Mouse (Mus musculus): ENCODE measurements around the gene Tspoap1. TPM values are rescaled to one million over a fixed set of nuclear protein-coding genes. Genes with fewer than 3 reads are reported as not detected.
A peak's percentile ranks its signal among the peaks of the same experiment; 100 is the strongest.

Gene Tspoap1
- polyA plus RNA-seq, 1 experiment from 2014 or later, result 1.2 TPM

- Histone ChIP-seq H3K36me3 (ENCODE audit: control insufficient read depth, insufficient read depth) (no peaks in the 10 kb centered on the region), H3K4me3 (ENCODE audit: low read length) (no peak overlapping the region), H3K27ac (ENCODE audit: low read length) (peak overlapping the region; percentile 78), H3K27me3 (ENCODE audit: control insufficient read depth, insufficient read depth, low read length) (no peaks in the 10 kb centered on the region), H3K9ac (ENCODE audit: low read length) (peak overlapping the region; percentile 51; the same call in 1 of the 2 replicates), H3K4me2 (ENCODE audit: low read depth, low read length) (peak overlapping the region; percentile 36), H3K4me1 (ENCODE audit: control insufficient read depth, insufficient read depth, low read length) (peaks cover 16% of the 10 kb centered on the region), H3K9me3 (replicated peaks; ENCODE audit: control insufficient read depth, low read length) (no peaks in the 10 kb centered on the region)
- 11% methylated on average over 6 of the region's 6 CpGs for WGBS
- peak; percentile 51 for ATAC-seq (replicated peaks; ENCODE audit: extremely low read depth, insufficient read depth, low FRiP score)
Measured at GRCm38 (mm10) chr11:87725964-87726562, 34.3 kb upstream of the Tspoap1 start.

- peak overlapping the region; percentile 78 for H3K27ac ChIP-seq (ENCODE audit: low read length)
- H3K27me3 ChIP-seq (ENCODE audit: control insufficient read depth, insufficient read depth, low read length), result no peaks in the 10 kb centered on the region
- ATAC-seq (replicated peaks; ENCODE audit: extremely low read depth, insufficient read depth, low FRiP score), result no peak
- no peak overlapping the region for H3K4me3 ChIP-seq (ENCODE audit: low read length)
- no peaks in the 10 kb centered on the region for H3K9me3 ChIP-seq (replicated peaks; ENCODE audit: control insufficient read depth, low read length)
- no peaks in the 10 kb centered on the region for H3K36me3 ChIP-seq (ENCODE audit: control insufficient read depth, insufficient read depth)
- H3K4me2 ChIP-seq (ENCODE audit: low read depth, low read length), result no peak overlapping the region
- 71% methylated on average over 11 of the region's 11 CpGs for WGBS
- H3K4me1 ChIP-seq (ENCODE audit: control insufficient read depth, insufficient read depth, low read length), result peaks cover 16% of the 10 kb centered on the region
- no peak overlapping the region; the same call in 1 of the 2 replicates for H3K9ac ChIP-seq (ENCODE audit: low read length)
Measured at GRCm38 (mm10) chr11:87727021-87727420, 33.3 kb upstream of the Tspoap1 start.

GRCm38 (mm10) chr11:87727471-87727870 lies 32.9 kb upstream of the Tspoap1 start:
- Histone ChIP-seq H3K4me1 (ENCODE audit: control insufficient read depth, insufficient read depth, low read length) (peaks cover 16% of the 10 kb centered on the region), H3K4me2 (ENCODE audit: low read depth, low read length) (no peak overlapping the region), H3K27me3 (ENCODE audit: control insufficient read depth, insufficient read depth, low read length) (no peaks in the 10 kb centered on the region), H3K27ac (ENCODE audit: low read length) (no peak overlapping the region), H3K9ac (ENCODE audit: low read length) (no peak overlapping the region), H3K36me3 (ENCODE audit: control insufficient read depth, insufficient read depth) (no peaks in the 10 kb centered on the region), H3K4me3 (ENCODE audit: low read length) (no peak overlapping the region), H3K9me3 (replicated peaks; ENCODE audit: control insufficient read depth, low read length) (no peaks in the 10 kb centered on the region)
- no peak for ATAC-seq (replicated peaks; ENCODE audit: extremely low read depth, insufficient read depth, low FRiP score)
- 67% methylated on average over 4 of the region's 4 CpGs for WGBS

GRCm38 (mm10) chr11:87728850-87729592 lies 31.3 kb upstream of the Tspoap1 start:
- H3K4me1 ChIP-seq (ENCODE audit: control insufficient read depth, insufficient read depth, low read length), result peaks cover 16% of the 10 kb centered on the region
- no peak for ATAC-seq (replicated peaks; ENCODE audit: extremely low read depth, insufficient read depth, low FRiP score)
- WGBS, result 60% methylated on average over 18 of the region's 18 CpGs
- H3K27me3 ChIP-seq (ENCODE audit: control insufficient read depth, insufficient read depth, low read length), result no peaks in the 10 kb centered on the region
- H3K9me3 ChIP-seq (replicated peaks; ENCODE audit: control insufficient read depth, low read length), result no peaks in the 10 kb centered on the region
- no peak overlapping the region for H3K27ac ChIP-seq (ENCODE audit: low read length)
- H3K36me3 ChIP-seq (ENCODE audit: control insufficient read depth, insufficient read depth), result no peaks in the 10 kb centered on the region
- no peak overlapping the region for H3K4me2 ChIP-seq (ENCODE audit: low read depth, low read length)
- no peak overlapping the region for H3K4me3 ChIP-seq (ENCODE audit: low read length)
- no peak overlapping the region for H3K9ac ChIP-seq (ENCODE audit: low read length)

- no peak overlapping the region for H3K27ac ChIP-seq (ENCODE audit: low read length)
- H3K9ac ChIP-seq (ENCODE audit: low read length), result no peak overlapping the region
- no peaks in the 10 kb centered on the region for H3K36me3 ChIP-seq (ENCODE audit: control insufficient read depth, insufficient read depth)
- H3K27me3 ChIP-seq (ENCODE audit: control insufficient read depth, insufficient read depth, low read length), result no peaks in the 10 kb centered on the region
- H3K9me3 ChIP-seq (replicated peaks; ENCODE audit: control insufficient read depth, low read length), result no peaks in the 10 kb centered on the region
- no peak overlapping the region for H3K4me3 ChIP-seq (ENCODE audit: low read length)
- no peak overlapping the region for H3K4me2 ChIP-seq (ENCODE audit: low read depth, low read length)
- H3K4me1 ChIP-seq (ENCODE audit: control insufficient read depth, insufficient read depth, low read length), result peaks cover 16% of the 10 kb centered on the region
- ATAC-seq (replicated peaks; ENCODE audit: extremely low read depth, insufficient read depth, low FRiP score), result no peak
- 63% methylated on average over 13 of the region's 13 CpGs for WGBS
Measured at GRCm38 (mm10) chr11:87729593-87730185, 30.7 kb upstream of the Tspoap1 start.

GRCm38 (mm10) chr11:87730652-87731310 lies 29.6 kb upstream of the Tspoap1 start:
- Histone ChIP-seq H3K27me3 (ENCODE audit: control insufficient read depth, insufficient read depth, low read length) (no peaks in the 10 kb centered on the region), H3K9ac (ENCODE audit: low read length) (no peak overlapping the region), H3K27ac (ENCODE audit: low read length) (no peak overlapping the region), H3K4me2 (ENCODE audit: low read depth, low read length) (no peak overlapping the region), H3K36me3 (ENCODE audit: control insufficient read depth, insufficient read depth) (no peaks in the 10 kb centered on the region), H3K9me3 (replicated peaks; ENCODE audit: control insufficient read depth, low read length) (no peaks in the 10 kb centered on the region), H3K4me1 (ENCODE audit: control insufficient read depth, insufficient read depth, low read length) (peaks cover 14% of the 10 kb centered on the region), H3K4me3 (ENCODE audit: low read length) (no peak overlapping the region)
- ATAC-seq (replicated peaks; ENCODE audit: extremely low read depth, insufficient read depth, low FRiP score), result no peak
- WGBS, result 73% methylated on average over 10 of the region's 10 CpGs

GRCm38 (mm10) chr11:87734346-87734745 lies 26.0 kb upstream of the Tspoap1 start:
- no peak for ATAC-seq (replicated peaks; ENCODE audit: extremely low read depth, insufficient read depth, low FRiP score)
- WGBS, result 59% methylated on average over 5 of the region's 5 CpGs
- peak overlapping the region; percentile 24; the same call in 1 of the 2 replicates for H3K27ac ChIP-seq (ENCODE audit: low read length)
- no peak overlapping the region; the same call in 1 of the 2 replicates for H3K9ac ChIP-seq (ENCODE audit: low read length)
- H3K4me3 ChIP-seq (ENCODE audit: low read length), result peak overlapping the region; percentile 25
- H3K36me3 ChIP-seq (ENCODE audit: control insufficient read depth, insufficient read depth), result no peaks in the 10 kb centered on the region
- no peaks in the 10 kb centered on the region for H3K27me3 ChIP-seq (ENCODE audit: control insufficient read depth, insufficient read depth, low read length)
- peaks cover 13% of the 10 kb centered on the region for H3K4me1 ChIP-seq (ENCODE audit: control insufficient read depth, insufficient read depth, low read length)
- peak overlapping the region; percentile 44 for H3K4me2 ChIP-seq (ENCODE audit: low read depth, low read length)
- no peaks in the 10 kb centered on the region for H3K9me3 ChIP-seq (replicated peaks; ENCODE audit: control insufficient read depth, low read length)

GRCm38 (mm10) chr11:87735691-87736090 lies 24.6 kb upstream of the Tspoap1 start:
- ATAC-seq (replicated peaks; ENCODE audit: extremely low read depth, insufficient read depth, low FRiP score), result no peak
- peak overlapping the region; percentile 90 for H3K27ac ChIP-seq (ENCODE audit: low read length)
- 63% methylated on average over 6 of the region's 6 CpGs for WGBS
- H3K4me1 ChIP-seq (ENCODE audit: control insufficient read depth, insufficient read depth, low read length), result peaks cover 13% of the 10 kb centered on the region
- no peak overlapping the region for H3K4me3 ChIP-seq (ENCODE audit: low read length)
- H3K36me3 ChIP-seq (ENCODE audit: control insufficient read depth, insufficient read depth), result peaks cover 7% of the 10 kb centered on the region; the same call in 1 of the 2 replicates
- H3K9ac ChIP-seq (ENCODE audit: low read length), result 0 out of 2 replicates have a peak overlapping the region, but pooled peaks have one; percentile 80
- no peaks in the 10 kb centered on the region for H3K27me3 ChIP-seq (ENCODE audit: control insufficient read depth, insufficient read depth, low read length)
- peak overlapping the region; percentile 83; the same call in 1 of the 2 replicates for H3K4me2 ChIP-seq (ENCODE audit: low read depth, low read length)
- no peaks in the 10 kb centered on the region for H3K9me3 ChIP-seq (replicated peaks; ENCODE audit: control insufficient read depth, low read length)
